Mouse (Mus musculus): ENCODE results near the gene D130040H23Rik.
"Not testable (repeated sequence)": the region's sequence is repeated elsewhere in the genome, so short reads cannot be mapped to it uniquely, and the experiment has no call there.

Gene D130040H23Rik

DNA sequence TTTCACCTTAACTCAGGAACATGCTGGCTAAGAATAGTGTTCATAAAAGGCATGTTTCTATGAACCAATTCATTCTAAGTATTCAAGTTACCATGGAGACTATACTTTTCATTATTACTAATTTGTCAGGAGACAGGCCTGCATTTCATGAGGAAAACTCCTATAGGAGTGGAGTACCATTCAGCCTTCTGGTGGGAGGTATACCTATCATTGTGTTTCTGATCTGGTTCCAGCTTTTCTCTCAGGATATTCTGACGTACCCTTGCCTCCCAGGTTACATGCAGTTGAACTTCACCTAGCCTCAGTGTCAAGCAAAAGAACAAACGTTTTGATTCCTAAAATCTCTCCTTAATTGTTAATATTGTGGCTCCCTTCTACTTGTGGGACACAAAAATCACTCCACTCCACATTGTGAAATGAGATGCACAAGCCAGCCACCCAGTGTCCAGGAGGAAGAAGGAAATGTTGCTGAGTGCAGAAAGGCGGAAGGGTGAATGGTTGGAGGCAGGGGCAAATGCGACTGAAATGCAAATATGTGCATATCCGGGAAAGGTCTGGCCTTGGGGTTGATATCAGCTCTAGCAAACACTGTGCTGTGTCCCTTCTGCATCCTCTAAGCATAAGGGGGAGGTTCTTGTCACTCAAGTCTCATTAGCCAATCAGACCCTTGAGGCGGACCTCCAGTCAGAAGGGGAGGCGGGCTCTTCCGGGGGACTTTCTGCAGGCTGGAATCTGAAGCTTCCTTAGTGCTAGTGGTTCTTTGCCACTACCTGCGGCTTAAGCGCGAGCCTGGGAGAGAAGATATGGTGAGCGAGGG, at the start of gene D130040H23Rik:
Gene D130040H23Rik (plus strand): TSS at position 695 of the 817 bp plus-strand sequence.
- DNase-seq (ENCODE audit: low spot score in 2 of 2): peak; percentile 15 to 46

DNA sequence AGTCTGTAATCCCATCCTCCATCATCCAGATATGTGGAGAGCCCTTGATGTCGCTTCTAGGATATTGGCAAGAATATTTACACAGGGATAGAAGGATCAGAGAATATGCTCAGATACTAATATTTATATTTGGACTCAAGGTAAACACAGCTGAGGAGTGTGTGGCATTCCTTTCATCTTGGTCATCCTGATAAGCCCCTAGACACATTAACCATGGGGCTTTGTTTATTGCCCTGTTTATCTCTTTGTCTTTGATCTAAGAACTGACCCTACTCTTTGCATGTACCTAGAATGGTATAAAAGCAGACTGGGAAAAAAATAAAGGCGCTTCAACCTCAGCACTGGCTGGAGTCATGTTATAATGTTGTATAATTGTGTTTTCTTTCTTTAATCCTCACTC, 28.3 kb upstream of the D130040H23Rik start:
- DNase-seq (ENCODE audit: low spot score in 2 of 2): no peak

DNA sequence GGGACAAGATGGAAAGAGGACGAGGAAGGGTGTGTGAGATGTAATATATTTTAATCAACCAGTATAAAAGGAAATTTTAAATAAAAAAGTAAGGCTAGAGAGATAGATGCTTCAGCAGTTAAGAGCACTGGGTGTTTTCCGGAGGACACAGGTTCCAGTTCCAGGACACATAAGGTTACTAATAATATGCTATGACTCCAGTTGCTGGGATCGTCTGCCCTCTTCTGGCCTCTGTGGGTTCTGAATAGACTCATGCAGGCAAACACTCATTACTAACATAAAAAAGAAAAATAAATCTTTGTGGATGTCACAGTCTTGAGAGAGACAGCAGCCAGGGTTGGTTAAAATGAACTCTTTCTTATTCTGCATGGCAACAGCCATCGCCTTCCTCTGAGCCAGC, 2.4 kb upstream of the D130040H23Rik start:
- DNase-seq (ENCODE audit: low spot score in 2 of 2): no peak

DNA sequence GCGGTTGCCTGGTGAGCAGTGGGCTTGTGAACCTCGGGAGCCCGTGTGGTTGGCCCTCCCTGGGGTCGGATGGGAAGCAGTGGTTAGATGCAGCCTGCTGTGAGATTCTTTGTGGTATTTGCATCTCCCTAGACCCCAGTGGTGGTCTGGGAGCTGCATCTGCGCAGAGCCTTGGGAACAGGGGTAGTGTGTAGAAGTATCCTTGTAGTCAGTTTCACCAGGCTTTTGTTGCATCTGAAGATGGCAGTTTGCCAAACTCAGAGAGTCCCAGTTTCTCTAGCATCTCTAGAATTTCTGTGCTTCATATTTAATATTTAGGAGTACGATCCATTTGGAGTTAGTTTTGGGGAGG, 299 bp downstream of the D130040H23Rik start:
- no peak for DNase-seq (ENCODE audit: low spot score in 2 of 2)

DNA sequence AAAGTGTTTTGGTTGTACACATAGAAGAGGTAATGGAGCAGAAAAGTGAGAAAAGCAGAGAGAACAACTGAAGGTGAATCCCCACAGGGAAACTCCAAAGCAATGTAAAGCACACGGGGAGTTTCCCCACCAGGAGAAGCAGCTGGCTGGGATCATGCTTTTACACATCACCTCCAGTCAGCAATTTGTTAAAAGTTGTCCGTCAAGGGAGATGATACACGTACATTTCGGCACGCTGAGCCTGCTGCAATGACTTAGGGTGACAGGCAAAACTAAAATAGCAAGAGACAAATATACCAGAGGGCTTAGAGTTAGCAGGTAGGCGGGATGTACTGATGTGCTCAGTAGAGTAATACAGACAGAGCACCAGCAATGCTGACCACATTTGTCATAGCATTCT, 1.6 kb downstream of the D130040H23Rik start:
- DNase-seq (ENCODE audit: low spot score in 2 of 2): no peak

DNA sequence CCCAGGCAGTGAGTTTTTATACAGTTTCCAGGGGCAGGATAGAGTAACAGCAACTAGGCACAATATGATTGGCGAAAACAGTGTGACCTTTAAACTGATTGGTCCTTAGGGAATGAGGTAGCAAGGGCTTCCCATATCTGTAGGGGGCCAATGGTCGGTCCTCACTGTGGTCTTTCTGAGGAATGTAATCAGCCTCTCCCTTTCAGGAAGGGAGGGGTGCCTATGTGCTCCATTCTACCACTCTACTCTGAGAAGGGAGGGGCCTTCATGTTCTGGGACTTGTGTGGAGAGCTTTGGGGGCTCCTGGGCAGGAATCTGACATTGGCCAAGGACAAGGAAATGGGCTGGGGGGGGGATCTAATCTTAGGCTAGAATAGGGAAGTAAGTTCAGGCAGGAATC, 53.9 kb downstream of the D130040H23Rik start:
- no peak for DNase-seq (ENCODE audit: low spot score in 2 of 2)

DNA sequence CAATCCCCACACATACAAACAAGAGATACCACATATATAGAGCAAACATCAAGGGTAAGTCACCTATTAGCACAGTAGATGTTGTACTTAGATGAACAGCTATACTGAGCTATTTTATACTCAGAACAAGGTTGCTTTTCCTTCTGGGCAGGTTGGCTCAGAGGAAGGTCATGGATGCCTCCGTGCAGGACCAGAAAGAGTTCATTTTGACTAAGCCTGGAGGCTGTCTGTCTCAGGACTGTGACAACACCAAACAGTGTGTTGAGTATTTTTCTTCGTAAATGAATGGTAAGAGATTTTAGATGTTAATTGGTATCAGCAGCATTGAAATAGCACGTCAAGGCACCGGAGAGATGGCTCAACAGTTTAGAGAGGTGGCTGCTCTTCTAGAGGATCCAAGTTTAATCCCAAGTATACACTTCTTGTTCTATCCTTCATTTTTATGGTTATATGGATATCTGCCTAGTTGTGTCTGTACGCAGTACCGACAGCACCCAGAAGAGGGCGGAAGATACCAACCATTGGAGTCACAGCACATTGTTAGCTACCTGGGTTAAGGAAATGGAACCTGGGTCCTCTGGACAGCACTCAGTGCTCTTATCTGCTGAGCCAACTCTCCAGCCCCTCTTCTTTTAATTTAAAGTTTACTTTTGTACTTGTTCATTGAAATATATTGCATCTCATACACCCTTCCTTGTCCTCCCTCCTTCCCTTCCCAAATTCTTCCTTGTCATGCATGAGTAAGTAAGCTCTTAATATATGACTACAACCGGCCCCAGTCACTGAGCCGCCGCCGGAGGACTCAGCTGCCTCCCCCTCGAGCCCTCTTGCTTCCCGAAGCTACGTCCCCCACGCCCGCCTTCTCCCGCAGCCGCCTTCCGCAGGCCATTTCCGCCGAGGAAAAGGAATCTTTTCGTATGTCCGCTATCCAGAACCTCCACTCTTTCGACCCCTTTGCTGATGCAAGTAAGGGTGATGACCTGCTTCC, 57.7 kb downstream of the D130040H23Rik start:
- peak; percentile 45 to 69 for DNase-seq (ENCODE audit: low spot score in 2 of 2)

DNA sequence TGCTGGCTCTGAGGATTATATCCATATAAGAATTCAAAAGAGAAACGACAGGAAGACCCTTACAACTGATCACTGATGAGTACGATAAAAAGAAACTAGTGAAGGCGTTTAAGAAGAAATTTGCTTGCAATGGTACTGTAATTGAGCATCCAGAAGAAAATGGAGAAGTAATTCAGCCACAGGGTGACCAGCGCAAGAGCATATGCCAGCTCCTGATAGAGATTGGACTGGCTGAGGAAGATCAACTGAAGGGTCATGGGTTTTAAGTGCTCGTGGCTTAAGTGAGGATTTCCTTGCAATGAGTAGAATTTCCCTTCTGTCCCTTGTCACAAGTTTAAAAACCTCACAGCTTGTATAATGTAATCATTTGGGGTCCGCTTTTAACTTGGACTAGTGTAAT, 58.4 kb downstream of the D130040H23Rik start:
- not testable (repeated sequence) for DNase-seq (ENCODE audit: low spot score in 2 of 2)

All from spleen, postnatal 14 days (tissue).